26 mouse cellular contexts compared by ENCODE assay signal in the genomic region with DNA sequence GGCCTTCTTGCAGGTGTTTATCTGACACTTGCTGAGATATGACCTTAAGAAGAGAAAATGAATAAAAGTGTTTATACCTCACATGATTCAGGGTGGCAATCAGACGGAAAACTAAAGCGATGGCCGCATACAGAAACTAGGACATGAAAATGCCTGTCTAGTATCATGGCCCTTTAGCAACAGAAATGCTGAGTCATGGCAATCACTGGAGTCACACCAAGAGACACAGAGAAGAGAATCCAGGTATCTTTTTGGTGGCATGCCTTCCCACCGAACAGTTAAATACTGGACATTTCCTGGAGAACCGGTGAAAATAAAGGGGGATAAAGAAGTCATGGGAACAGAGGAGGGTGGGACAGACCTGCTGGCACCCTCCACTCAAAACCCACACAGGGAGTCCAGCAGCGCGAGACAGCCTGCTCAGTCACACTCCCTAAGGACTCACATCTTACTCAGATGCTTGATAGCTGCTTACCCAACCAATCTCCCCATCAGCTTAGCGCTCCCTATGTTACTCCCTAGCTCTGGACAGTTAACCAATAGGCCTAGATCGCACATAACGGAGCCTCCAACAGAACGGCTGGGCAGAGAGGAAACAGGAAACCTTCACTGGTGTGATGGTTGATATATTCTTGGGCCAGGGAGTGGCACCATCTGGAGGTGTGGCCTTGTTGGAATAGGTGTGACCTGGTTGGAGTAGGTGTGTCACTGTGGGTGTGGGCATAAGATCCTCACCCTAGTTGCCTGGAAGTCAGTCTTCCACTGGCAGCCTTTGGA. TPM values are rescaled to one million over a fixed set of nuclear protein-coding genes. Genes with fewer than 3 reads are reported as not detected.
DNase-seq lines count a peak whose midpoint lies in the region; ATAC-seq and TF ChIP-seq lines count a peak whose summit lies in the region.
"Had no signal": no experiment of that assay in that cellular context is flagged by ENCODE, and none has a peak within 500 bp of the region (broad histone marks: within the 10 kb centered on the region; RNA-seq: fewer than 3 reads in every experiment).

No protein-coding gene starts in this region.

- no peak overlapping the region for H3K9ac ChIP-seq in hindbrain, postnatal 0 days (replicated peaks; ENCODE audit: low read length)
- H3K9ac ChIP-seq in hindbrain, embryonic 12.5 days: no peak overlapping the region
- no peak overlapping the region for H3K9ac ChIP-seq in kidney, embryonic 15.5 days
- H3K9ac ChIP-seq: forebrain, embryonic 13.5 days; heart, embryonic 12.5 days; heart, embryonic 15.5 days; hindbrain, embryonic 15.5 days had no signal

- H3K36me3 ChIP-seq in hindbrain, postnatal 0 days (ENCODE audit: insufficient read depth, low read length): no peaks in the 10 kb centered on the region
- H3K36me3 ChIP-seq in hindbrain, embryonic 12.5 days: no peaks in the 10 kb centered on the region
- H3K36me3 ChIP-seq in kidney, embryonic 15.5 days: no peaks in the 10 kb centered on the region
- H3K36me3 ChIP-seq: forebrain, embryonic 10.5 days; heart, embryonic 15.5 days; hindbrain, embryonic 15.5 days had no signal

- no peaks in the 10 kb centered on the region for H3K9me3 ChIP-seq in hindbrain, postnatal 0 days (ENCODE audit: low read length)
- H3K9me3 ChIP-seq in hindbrain, embryonic 12.5 days (replicated peaks): no peaks in the 10 kb centered on the region
- no peaks in the 10 kb centered on the region for H3K9me3 ChIP-seq in kidney, embryonic 15.5 days (replicated peaks)
- H3K9me3 ChIP-seq: forebrain, embryonic 10.5 days; forebrain, embryonic 13.5 days; heart, embryonic 12.5 days; heart, embryonic 15.5 days; hindbrain, embryonic 15.5 days had no signal

- H3K4me1 ChIP-seq in hindbrain, postnatal 0 days (ENCODE audit: insufficient read depth, low read length): no peaks in the 10 kb centered on the region
- H3K4me1 ChIP-seq in hindbrain, embryonic 12.5 days: no peaks in the 10 kb centered on the region
- H3K4me1 ChIP-seq in kidney, embryonic 15.5 days: no peaks in the 10 kb centered on the region
- H3K4me1 ChIP-seq: forebrain, embryonic 10.5 days; forebrain, embryonic 13.5 days; heart, embryonic 12.5 days; heart, embryonic 15.5 days; hindbrain, embryonic 15.5 days had no signal

- peak; percentile 35; the same call in 1 of the 2 replicates for ATAC-seq in hindbrain, postnatal 0 days
- ATAC-seq in hindbrain, embryonic 12.5 days (ENCODE audit: low FRiP score): no peak
- no peak for ATAC-seq in kidney, embryonic 15.5 days (replicated peaks; ENCODE audit: low FRiP score)
- ATAC-seq: CD4-positive, CD25-positive, alpha-beta regulatory T cell, adult 4 months; forebrain, embryonic 13.5 days; forebrain, embryonic 16.5 days had no signal

- H3K27me3 ChIP-seq in hindbrain, postnatal 0 days (ENCODE audit: insufficient read depth, low read length): no peaks in the 10 kb centered on the region
- H3K27me3 ChIP-seq in hindbrain, embryonic 12.5 days: no peaks in the 10 kb centered on the region
- H3K27me3 ChIP-seq in kidney, embryonic 15.5 days: no peaks in the 10 kb centered on the region
- H3K27me3 ChIP-seq: forebrain, embryonic 13.5 days; heart, embryonic 12.5 days; heart, embryonic 15.5 days; hindbrain, embryonic 15.5 days had no signal

- H3K27ac ChIP-seq in hindbrain, postnatal 0 days: no peak overlapping the region
- no peak overlapping the region for H3K27ac ChIP-seq in hindbrain, embryonic 12.5 days
- no peak overlapping the region for H3K27ac ChIP-seq in kidney, embryonic 15.5 days
- H3K27ac ChIP-seq: forebrain, embryonic 10.5 days; forebrain, embryonic 13.5 days; heart, embryonic 15.5 days; hindbrain, embryonic 15.5 days had no signal

- no peak for TF ChIP-seq CTCF in hindbrain, postnatal 0 days (IDR thresholded peaks at IDR 0.05; ENCODE audit: low read depth)

- no peak overlapping the region for H3K4me3 ChIP-seq in hindbrain, postnatal 0 days (ENCODE audit: low read length)
- H3K4me3 ChIP-seq in hindbrain, embryonic 12.5 days: no peak overlapping the region
- no peak overlapping the region for H3K4me3 ChIP-seq in kidney, embryonic 15.5 days (replicated peaks)
- H3K4me3 ChIP-seq: forebrain, embryonic 10.5 days; forebrain, embryonic 13.5 days; heart, embryonic 12.5 days; heart, embryonic 15.5 days; hindbrain, embryonic 15.5 days had no signal

- WGBS in hindbrain, postnatal 0 days: 94% methylated on average over 11 of the region's 11 CpGs
- 91% methylated on average over 11 of the region's 11 CpGs for WGBS in hindbrain, embryonic 12.5 days
- 88% methylated on average over 11 of the region's 11 CpGs for WGBS in kidney, embryonic 15.5 days

- DNase-seq in hindbrain, postnatal 0 days (ENCODE audit: low spot score): no peak
- DNase-seq in 416B (ENCODE audit: low read depth): peak; percentile 41
- DNase-seq in ES-CJ7 (ENCODE audit: low read depth, low spot score): peak; percentile 14
- peak; percentile 40 for DNase-seq in ZHBTc4 (ENCODE audit: low read depth, low spot score)
- no peak for DNase-seq in kidney, adult 8-10 months
- DNase-seq in gastrocnemius, postnatal 4 days (ENCODE audit: low spot score in 2 of 2): no peak
- DNase-seq: adrenal gland, postnatal 10 days; adrenal gland, postnatal 36 days; cerebellum, adult 18-20 months; cerebellum, adult 9-10 months; cerebellum, postnatal 14 days; gastrocnemius, postnatal 10 days; gastrocnemius, postnatal 36 days; heart, adult 18-20 months; heart, postnatal 10 days; heart, postnatal 36 days; kidney, adult 11 months had no signal

- no peak overlapping the region for H3K4me2 ChIP-seq in hindbrain, postnatal 0 days (ENCODE audit: low read depth, low read length)
- H3K4me2 ChIP-seq in hindbrain, embryonic 12.5 days (replicated peaks): no peak overlapping the region
- no peak overlapping the region for H3K4me2 ChIP-seq in kidney, embryonic 15.5 days
- H3K4me2 ChIP-seq: forebrain, embryonic 13.5 days; heart, embryonic 12.5 days; heart, embryonic 15.5 days; hindbrain, embryonic 15.5 days had no signal

RNA-seq across cellular contexts. Expression of a gene that starts 15.4 kb away (rescaled TPM):
- total RNA-seq in hindbrain, postnatal 0 days (2014; rRNA removed): 35.4 and 41.3 TPM in 2 replicates
- polyA plus RNA-seq in hindbrain, postnatal 0 days (2015; fragmentation: Nextera tagmentation; extraction: Ambion mirVana): 79.2 and 82.4 TPM in 2 replicates
- 5.0 and 5.1 TPM in 2 replicates for polyA plus RNA-seq in hindbrain, embryonic 12.5 days (2016; fragmentation: Nextera tagmentation; extraction: Ambion mirVana)
- 4.1 and 4.3 TPM in 2 replicates for polyA plus RNA-seq in kidney, embryonic 15.5 days (2015; fragmentation: Nextera tagmentation; extraction: Ambion mirVana)
- under 1 TPM; 0.47 to 0.52 TPM for total RNA-seq in gastrocnemius, postnatal 4 days (2021)

RNA-seq across cellular contexts. Expression of a gene that starts 15.6 kb away (rescaled TPM):
- 12.4 and 15.1 TPM in 2 replicates for total RNA-seq in hindbrain, postnatal 0 days (2014; rRNA removed)
- 28.9 and 30.0 TPM in 2 replicates for polyA plus RNA-seq in hindbrain, postnatal 0 days (2015; fragmentation: Nextera tagmentation; extraction: Ambion mirVana)
- 40.4 and 41.4 TPM in 2 replicates for polyA plus RNA-seq in hindbrain, embryonic 12.5 days (2016; fragmentation: Nextera tagmentation; extraction: Ambion mirVana)
- polyA plus RNA-seq in kidney, embryonic 15.5 days (2015; fragmentation: Nextera tagmentation; extraction: Ambion mirVana): 40.0 and 40.6 TPM in 2 replicates
- 10 to 100 TPM; 14.3 to 17.3 TPM for total RNA-seq in gastrocnemius, postnatal 4 days (2021)

Comparison
In these comparisons a context has a peak if more than half of its experiments do, and no peak if none do; other contexts are left out.
1. RNA of a gene that starts 15.4 kb away (polyA plus RNA-seq): 79.2 to 82.4 TPM in hindbrain, postnatal 0 days; 5.0 to 5.1 TPM in hindbrain, embryonic 12.5 days and 4.1 to 4.3 TPM in kidney, embryonic 15.5 days; every median in the first group is over 10 times any median in the second.
2. DNase-seq: peak in 416B (single experiment), ES-CJ7 (single experiment) and ZHBTc4 (single experiment); none in hindbrain, postnatal 0 days (single experiment), kidney, adult 8-10 months (0 of 2) and gastrocnemius, postnatal 4 days (0 of 2).